Mouse (Mus musculus) heart, adult 2 months (tissue): ENCODE data around the gene Foxn1.

ENCODE experiments used
- CTCF ChIP-seq: fragments of 200-600 bp; IDR thresholded peaks from 2 replicates; pipeline ENCODE4 v1.8.1; 2022; ENCODE audit warnings: antibody characterized with exemption, mild to moderate bottlenecking, moderate library complexity
- EP300 ChIP-seq: fragments of 200-500 bp; IDR thresholded peaks from 2 replicates; pipeline ENCODE4 v1.6.1; 2011; ENCODE audit warnings: low read depth, low read length, control low read depth; ENCODE audit not compliant: insufficient read depth
- POLR2A ChIP-seq: fragments of 200-500 bp; IDR thresholded peaks from 2 replicates; pipeline ENCODE4 v1.6.1; 2011; ENCODE audit warnings: mild to moderate bottlenecking, low read depth, low read length, control low read depth; ENCODE audit not compliant: insufficient read depth

DNA sequence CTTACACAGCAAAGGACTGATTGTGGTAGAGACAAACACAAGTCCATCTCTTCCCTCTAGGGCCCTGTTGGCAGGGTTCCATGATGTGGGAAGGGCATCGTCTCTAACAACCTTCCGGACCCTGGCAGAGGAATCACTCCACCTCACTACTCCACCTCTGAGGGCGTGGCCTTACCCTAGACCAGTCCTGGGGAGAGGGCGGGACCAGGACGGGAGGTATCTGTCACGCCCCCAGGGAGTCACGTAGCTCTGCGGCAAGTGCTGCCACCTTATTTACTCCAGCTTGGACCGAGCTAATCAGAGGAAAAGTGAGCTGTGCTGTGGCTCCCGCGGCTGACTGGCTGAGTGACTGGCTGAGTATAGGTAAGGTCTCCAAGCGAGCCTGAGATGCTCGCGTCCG, 63.5 kb downstream of the Foxn1 start, which contains the start of gene Aldoc:
- TF ChIP-seq CTCF (no peak), EP300 (0 out of 2 replicates have a peak, but pooled peaks have one; percentile 25), POLR2A (no peak)
